Mouse (Mus musculus) heart, postnatal 0 days (tissue): ENCODE data around the gene Wfdc16.

Experiments used
- CTCF ChIP-seq: IDR thresholded peaks from 2 replicates; pipeline ENCODE4 v1.5.1; 2016; ENCODE audit warnings: antibody characterized with exemption, control low read depth, low read depth
- EP300 ChIP-seq: IDR thresholded peaks from 2 replicates; pipeline ENCODE4 v1.6.1; 2016; ENCODE audit warnings: antibody characterized with exemption, low read depth

DNA sequence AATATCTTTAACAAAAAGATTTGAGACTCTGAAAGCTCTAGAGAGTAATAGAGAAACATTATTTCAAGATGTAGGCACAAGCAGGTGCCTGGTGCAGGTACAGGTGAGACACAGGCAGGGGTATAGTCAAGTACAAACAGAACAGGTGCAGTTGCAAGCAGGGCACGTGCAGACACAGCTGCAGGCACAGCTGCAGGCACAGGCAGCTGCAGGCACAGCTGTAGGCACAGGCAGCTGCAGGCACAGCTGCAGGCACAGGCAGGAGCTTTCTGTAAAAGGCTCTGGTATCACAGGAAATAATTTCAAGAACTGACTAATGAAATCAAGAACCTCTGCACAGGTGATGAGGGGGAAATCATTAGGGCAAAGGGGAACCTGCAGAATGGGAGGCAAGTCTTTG lies 32.3 kb upstream of the Wfdc16 start:
- TF ChIP-seq CTCF (no peak), EP300 (no peak)
